Mouse (Mus musculus) ES-CJ7 (cell line): ENCODE data around the gene Adm2.

ENCODE experiments used
- DNase-seq: peaks from one replicate; pipeline ENCODE4 v3.0.0; 2011; ENCODE audit warnings: low read depth, low spot score

The Adm2 gene

DNA sequence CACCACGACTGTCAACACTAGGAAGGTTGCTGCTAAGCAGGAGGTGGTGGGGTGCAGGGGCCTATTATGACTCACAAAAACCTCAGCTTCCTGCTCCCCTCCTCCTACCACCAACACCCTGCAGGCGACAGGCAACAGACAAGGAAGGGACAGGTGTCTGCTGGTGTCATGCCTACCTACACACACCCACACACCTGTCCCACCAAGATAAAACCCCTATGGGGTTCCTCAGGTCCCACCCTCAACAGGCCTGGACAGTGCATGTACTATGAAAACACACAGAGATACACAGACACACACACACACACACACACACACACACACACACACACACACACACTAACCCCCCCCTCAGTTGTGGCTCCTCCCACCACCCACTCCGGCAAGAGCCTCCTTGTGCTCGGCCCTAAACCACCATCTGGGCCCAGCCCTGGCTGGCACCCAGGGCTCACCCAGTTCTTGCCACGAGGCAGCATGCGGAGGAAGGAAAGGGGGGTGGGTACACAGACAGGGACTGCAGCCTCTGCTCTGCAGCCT is 12.5 kb upstream of the Adm2 start:
- DNase-seq = no peak

DNA sequence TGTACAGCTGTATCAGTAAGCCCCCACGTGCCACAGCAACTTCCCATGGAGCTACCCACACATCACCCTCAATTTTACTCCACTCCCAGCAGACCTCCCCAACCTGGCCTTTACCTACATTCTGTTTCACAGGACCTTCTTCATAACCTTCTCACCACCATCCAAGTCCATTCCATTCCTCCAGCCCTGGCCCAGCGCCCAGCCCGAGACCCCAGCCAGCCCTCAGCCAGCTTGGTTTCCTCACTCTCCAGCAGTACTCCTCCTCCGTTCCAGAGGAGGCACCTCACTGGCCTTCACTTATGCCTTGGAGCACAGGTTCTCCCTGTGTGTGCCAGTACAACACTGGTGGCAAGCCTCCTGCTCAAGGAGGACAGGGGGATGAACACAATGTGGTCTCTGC is 9.2 kb upstream of the Adm2 start:
- DNase-seq = no peak

DNA sequence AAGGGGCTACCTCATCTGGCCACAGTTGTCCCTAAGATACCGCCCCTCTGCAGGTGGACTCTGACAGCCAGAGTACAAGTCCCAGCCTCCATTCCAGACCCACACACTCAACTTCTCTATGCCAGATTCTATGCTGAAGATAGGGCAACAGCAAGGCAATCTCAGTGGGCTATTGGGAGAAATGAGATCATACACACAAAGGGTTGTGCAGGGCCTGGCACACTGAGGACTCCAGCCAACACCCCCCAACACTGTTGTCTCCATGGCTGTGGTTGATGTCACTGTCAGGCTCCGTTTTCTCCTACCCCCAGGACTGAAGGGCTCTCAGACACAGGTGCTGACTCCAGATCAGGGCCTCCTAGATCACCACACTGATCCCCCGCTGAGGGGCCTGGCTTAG is 8.4 kb upstream of the Adm2 start:
- no peak for DNase-seq

DNA sequence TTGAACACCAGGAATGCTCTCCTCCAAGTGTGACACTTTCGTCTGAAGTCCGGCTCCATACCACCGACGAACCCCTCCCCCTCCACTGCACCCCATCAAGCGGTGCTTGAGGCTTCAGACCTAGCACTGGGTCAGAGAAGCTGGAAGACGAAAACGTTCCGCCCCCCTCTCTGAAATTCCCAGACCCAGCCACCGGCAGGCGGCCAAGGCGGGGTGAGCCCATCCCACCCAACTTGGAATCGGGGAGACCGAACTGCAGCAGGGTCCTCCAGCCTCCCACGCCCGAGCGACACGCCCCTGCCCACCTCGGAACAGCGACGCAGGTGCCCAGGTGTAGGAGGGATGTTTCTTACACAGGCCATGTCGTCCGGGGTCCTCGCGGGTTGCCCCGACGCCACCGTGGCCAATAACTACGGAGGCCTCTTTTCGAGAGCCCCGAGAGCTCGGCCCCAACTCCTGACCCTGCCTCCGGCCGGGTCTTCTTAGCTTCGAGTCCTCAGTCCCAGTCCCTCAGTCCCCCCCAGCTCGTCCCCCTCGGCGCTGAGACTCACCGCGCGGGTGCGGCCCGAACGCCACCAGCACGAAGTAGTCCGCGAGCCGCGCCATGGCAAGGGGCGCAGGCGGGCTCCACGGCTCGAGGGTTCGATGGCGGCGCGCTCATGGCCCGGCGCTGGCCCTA is 7.9 kb upstream of the Adm2 start:
- DNase-seq = peak; percentile 33

DNA sequence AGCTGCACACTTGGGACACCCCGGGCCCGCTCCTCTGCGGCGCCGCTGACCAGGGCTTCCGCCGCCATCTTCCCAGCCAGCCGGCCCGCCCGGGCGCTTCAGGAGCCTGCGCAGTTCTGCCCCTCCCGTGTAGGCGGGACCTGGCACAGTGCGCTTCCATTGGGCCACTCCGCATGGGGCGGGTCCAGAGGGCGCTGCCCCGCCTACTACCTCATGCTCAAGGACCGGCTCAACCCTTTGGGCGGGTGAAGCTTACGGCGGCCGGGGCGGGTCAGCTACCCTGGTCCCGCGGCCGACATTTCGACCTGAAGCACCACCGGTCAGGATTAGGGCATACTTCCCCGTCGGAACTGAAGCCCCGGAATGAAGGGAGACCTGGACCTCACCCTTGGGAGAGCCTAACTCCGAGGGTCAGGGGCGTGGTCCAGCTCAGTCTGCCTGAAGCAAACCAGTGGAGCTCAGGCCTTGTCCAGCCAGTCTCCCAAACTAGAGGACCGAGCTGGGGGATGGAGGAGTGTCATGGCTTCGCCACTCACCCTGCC is 7.3 kb upstream of the Adm2 start, which contains the start of gene Sbf1:
Gene Sbf1 (minus strand): TSS at position 122 of the 542 bp plus-strand sequence.
- peak; percentile 95 for DNase-seq

DNA sequence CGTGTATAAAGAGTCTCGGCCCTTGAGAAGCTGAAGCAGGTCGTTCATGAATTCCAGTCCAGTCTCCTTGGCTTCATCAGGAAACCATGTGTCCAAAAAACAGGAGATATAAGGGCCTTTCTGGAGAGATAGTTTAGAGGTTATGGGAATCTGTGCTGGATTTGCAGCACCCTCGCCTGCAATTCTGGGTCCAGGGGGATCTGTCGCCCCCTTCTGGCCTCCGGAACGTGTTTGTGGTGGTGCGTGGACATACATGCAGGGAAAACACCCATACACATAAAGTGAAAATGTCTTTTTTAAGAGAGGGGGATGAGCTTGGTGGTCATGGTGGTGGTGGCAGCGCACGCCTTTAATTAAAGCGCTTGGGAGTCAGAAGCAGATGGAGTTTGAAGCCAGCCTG is 6.4 kb upstream of the Adm2 start:
- DNase-seq = peak; percentile 74

DNA sequence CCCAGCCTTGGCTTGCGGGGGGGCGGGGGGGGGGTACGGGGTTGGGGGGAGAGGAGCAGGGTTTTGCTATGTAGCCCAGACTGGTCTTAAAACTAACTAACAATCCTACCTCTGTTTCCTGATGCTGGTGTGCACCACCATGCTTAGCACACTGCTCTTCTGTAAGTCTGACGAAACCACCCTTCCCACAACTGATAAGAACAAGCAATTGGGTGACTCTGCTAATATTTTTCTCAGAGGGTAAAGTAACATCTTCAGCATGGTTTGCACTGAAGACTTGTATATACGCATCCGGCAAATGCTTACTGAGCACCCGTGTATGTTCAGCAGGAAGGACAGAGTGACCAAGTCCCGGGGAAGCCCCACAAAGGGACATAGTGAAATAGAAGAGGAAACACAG is 1.3 kb upstream of the Adm2 start:
- no peak for DNase-seq

DNA sequence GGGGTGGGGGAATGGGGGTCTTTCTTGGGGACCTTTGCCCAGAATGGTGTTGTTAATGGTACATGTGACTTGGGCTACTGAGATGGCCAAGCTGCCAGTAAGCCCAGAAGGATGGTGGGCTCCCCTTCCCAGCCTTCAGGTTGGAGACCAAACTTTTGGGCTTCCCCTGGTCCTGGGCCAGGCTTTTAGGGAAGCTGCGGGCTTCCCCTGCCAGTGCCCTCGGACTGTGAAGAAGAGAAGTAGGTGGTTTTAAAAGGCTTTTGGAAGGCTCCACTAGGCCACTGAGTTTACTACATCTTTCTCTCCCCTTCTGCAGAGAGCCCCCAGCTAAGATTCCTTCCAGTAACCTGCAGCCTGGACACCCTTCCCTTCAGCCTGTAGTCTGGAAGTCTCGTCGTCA is 1.1 kb downstream of the Adm2 start:
- DNase-seq = no peak

DNA sequence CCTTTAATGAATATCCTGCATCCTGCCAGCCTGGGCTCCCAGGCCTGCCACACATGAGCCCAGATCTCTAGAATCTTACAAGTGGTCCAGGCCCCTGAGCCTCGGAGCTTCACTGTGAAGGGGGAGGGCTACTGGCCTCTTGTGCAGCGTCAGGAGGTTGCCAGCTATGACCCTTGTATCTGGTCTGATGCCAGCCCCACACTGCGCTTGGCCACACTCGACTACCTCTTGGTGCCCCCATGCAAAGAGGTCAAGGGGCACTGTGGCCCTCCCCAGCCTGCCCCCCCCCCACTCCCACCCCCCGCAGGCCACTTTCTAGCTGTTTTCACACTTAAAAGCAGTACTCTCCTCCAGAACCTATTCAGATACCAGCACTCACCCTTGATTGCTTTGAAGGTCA is 3.9 kb downstream of the Adm2 start:
- no peak for DNase-seq

DNA sequence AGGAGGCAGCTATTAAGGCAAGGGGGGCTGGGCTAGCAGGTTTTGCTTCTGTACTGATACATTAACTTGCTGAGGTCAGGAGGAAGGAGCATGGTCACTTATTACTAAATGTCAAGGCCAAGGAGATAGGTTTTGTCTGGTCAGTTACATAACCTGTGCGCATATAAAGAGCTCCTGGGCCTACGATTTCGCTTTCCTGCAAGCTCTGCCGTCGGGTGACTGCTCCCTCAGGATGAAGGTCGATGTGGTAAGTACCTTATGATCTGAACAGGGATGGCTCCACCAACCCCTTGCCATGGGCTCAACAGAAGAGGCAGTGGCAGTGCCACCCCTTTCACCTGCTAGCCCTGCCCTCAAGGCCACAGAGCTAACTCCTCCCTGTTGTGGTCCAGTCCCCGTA is 11.8 kb downstream of the Adm2 start, which contains the start of gene Miox:
Gene Miox (plus strand): TSS at position 128 of the 400 bp plus-strand sequence.
- DNase-seq = no peak

DNA sequence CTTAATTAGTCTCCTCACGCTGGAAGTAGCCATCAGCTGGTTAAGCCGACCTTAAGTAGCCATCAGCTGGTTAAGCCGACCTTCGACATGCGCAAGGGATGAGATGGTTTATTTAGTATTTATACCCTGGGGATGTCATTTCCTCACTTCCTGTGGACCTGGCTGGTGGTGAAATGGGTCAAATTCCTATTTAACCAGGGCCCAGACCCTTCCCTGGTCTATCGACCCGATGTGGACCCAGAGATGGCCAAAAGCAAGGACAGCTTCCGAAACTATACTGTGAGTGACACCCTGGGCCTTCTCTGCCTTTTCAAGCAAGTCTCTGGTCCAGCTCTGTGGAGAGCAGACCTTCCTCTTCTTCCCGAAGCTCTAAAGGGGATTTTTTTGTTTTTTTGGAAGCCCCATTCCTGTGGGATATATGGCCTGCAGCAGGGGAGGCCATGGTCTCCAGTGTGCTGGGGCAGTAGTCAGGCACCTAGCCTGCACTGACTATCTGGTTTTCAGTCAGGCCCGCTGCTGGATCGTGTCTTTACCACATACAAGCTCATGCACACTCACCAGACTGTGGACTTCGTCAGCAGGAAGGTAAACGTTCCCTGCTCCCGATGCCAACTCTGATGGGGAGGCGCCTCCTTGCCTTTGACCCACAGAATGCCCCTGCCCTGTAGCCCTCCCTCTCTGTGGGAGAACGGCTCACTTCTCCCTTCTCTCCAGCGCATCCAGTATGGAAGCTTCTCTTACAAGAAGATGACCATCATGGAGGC is 12.4 kb downstream of the Adm2 start:
- DNase-seq = no peak

DNA sequence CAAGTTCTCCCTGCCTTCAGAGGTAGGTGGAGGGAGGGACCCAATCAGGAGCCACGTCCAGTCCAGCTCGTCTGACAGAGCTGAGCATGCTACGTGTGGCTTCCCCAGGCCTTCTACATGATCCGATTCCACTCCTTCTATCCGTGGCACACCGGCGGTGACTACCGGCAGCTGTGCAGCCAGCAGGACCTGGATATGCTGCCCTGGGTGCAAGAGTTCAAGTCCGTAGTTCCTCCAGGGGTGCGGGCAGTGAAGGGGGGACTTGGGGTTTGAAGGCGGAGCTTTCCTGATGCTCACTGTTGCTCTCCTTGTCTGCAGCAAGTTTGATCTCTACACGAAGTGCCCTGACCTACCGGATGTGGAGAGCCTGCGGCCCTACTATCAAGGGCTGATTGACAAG is 13.9 kb downstream of the Adm2 start:
- no peak for DNase-seq

DNA sequence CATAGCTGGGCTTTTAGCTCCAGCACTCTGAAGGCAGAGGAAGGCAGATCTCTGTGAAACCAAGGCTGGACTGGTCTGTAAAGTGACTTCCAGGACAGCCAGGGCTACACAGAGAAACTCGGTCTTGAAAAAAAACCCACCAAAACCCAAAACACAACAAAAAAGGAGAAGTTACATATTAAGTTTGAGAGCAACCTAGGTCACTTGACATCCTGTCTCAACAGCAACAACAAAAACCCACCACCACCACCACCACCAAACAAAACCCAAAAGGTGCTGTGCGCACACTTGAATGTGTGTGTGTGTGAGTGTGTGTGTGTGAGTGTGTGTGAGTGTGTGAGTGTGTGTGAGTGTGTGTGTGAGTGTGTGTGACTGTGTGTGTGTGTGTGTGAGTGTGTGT is 17.2 kb downstream of the Adm2 start:
- DNase-seq = no peak

DNA sequence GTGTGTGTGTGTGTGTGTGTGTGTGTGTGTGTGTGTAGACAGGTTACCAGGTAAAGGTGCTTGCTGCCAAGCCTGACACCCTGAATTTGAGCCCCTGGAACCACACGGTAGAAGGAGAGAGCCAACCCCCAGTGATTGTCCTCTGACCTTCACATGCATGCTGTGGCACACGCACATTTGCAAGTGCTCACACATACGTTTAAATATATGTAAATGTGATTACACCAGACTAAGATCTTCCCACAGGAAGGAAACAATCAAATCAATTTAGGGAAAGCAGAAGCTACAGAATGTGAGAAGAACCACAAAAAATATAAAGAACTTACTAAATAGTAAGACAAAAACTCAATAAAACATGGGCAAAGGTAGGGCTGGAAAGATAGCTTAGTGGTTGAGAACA is 17.6 kb downstream of the Adm2 start:
- DNase-seq = no peak

DNA sequence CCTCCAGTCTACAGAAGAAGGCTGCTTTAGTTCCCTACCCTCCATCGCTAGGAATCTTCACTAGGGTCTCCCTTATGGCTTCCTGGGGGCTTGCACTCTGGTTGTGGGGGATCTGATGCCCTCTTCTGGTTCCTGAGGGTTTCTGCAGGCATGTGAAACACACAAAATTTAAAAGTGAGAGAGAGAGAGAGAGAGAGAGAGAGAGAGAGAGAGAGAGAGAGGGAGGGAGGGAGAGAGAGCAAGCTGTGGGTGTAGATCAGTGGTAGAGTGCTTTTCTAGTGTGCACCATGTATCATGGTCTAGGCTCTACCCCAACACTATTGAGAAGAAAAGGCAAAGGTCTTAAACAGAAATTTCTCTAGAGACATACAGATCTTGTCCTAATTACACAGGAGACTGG is 19.2 kb downstream of the Adm2 start:
- DNase-seq = no peak

DNA sequence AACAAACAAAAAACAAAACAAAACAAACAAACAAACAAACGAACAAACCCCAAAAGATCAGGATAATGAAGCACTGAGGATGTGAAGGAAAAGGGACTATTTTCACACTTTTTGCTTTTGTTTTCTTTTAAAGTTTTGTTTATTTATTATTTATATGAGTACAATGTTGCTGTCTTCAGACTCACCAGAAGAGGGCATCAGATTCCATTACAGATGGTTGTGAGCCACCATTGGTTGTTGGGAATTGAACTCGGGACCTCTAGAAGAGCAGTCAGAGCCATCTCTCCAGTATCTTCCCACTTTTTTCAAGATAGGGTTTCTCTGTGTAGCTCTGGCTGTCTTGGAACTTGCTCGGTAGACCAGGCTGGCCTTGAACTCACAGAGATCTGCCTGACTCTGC is 20.8 kb downstream of the Adm2 start:
- DNase-seq = no peak

DNA sequence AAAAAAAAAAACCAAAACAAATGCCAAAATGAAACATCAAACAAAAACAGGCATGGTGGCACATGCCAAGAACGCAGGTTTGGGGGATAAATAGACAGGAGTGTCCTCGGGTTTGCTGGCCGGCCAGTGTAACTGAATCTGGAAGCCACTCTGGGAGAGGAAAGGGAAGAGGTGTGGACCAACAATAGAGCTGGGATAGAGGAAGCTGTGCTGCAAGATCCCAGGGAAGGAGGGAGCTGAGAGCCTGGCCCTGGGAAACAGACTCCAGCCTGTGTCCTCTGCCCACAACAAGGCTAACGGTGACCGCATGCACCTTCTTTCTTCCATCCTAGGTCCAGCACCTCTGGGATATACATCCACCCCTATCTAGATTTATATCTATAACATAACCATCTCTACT is 27.9 kb downstream of the Adm2 start:
- no peak for DNase-seq

DNA sequence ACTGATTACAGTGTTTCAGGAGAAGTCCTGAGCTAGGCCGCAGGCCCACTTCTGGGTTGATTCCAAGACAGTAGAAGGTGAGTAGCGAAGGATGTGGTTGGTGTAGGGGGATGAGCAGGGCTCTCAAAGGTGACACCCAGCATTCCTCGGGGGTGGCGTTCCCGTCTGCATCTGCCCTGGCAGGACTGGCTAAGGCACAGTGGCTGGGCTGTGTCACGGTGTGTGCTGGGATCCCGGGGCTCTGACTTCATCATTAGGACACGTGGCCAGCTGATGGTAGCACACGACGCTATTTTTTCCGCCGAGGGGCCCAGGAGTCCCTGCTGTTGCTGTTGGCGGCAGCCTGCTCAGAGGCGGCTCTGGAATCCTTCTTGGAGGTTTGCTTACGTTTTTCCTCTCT is 28.8 kb downstream of the Adm2 start:
- DNase-seq = no peak

DNA sequence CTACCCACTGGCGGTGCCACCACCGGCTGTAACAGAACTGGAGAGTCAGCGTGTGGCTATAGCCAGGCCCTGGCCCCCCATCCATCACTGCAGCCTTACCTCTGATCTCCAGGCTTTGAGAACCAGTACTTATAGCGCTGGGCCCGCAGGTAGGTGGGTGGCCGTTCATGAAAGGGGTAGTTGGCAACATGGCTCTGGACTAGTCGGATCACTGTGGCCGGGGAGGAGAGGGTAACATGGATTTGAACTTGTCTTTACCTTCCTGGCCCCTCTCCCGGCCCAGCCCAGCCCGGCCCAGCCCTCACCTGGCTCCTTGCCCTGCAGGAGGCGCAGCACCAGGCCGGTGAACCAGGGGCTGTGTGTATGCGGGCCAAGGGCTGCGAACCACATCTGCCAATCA is 29.5 kb downstream of the Adm2 start:
- DNase-seq = no peak

DNA sequence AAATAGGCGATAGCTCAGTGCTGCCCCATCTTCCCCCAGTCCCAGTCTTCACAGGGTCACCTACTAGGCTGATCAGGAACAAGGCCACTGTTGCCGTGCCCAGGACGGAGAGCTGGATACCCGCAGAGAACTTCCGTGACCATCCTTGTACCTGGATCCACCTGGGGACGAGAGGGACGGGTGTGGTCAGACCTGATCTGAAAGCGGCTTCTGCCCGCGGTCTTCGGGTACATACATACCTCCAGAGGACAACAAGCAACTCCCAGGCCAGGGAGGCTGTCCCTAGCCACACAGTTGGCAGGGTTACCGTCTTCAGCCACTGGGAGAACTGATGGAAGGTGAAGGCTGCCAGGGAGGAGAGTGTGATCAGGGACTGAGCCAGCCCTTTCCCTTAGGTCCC is 30.3 kb downstream of the Adm2 start:
- no peak for DNase-seq

DNA sequence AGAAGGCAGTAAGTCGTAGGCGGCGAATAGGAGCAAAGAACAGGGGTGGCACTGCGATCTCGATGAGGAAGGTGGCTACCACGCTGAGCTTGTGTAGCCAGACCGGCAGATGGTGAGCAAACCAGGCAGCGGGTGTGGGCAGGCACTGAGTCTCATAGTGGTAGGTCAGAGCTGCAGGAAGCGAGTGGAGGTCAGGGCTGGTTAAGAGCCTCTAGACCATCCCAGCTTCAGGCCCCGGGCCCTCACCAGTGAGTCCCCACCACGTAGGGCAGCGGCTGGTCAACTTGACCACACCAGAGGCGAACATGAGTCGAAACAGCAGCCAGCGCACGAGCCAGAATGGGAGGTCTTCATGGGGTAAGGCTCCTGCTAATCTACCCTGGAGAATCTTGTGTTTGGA is 31.3 kb downstream of the Adm2 start:
- no peak for DNase-seq

DNA sequence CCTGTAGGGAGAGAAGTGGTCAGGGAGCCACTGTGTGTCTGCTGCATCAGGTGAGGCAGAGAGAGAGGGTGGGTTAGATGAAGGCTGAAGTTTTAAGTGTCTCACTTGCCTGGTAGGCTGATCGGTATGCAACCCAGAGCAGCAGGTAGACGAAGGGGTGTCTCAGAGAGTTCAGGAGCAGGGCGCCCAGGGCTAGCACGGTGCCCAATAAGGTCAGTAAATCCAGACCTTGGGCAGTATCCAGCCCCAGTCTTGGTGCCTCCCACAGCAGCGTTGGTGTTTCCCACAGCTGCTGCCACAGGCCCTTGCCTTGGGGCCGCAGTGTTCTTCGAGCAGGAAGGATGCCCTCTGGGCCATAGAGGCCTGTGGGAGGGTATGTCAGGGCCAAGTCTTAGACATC is 31.9 kb downstream of the Adm2 start:
- no peak for DNase-seq
